Mouse (Mus musculus): ENCODE measurements around the gene Shoc2.

The Shoc2 gene

DNA sequence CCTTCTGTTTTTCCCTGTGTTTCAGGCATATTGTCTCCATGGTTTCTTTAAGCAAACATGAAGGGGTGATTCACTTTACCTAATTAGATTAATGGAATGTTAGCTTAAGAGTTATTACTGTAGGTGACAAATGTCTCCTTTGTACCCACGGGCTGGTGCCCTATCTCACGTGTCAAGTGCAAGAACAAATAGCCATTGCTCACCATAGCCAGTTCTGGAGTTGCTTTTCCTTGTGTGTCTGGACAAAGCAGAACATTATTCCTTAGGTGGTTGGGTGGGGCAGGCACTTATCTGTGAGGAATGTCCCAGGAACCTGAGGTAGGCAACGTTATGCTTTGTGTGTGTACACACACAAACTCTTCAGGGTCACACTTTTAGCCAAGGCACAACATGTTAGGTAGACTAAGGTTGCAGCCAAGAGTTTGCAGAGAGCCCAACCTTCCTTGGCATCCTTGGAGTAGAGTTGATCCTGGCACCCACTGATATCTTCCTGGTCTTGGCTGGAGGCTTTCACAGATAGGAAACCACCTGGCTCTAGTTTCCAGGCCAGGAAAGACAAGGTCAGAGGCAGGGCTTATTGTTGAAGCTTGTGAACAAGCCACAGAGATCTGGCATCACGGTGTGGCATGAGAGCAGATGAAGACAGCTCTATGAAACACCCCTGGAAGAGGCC, 96.4 kb downstream of the Shoc2 start:
- DNase-seq, result peak in 1 of 2 experiments; percentile 19

DNA sequence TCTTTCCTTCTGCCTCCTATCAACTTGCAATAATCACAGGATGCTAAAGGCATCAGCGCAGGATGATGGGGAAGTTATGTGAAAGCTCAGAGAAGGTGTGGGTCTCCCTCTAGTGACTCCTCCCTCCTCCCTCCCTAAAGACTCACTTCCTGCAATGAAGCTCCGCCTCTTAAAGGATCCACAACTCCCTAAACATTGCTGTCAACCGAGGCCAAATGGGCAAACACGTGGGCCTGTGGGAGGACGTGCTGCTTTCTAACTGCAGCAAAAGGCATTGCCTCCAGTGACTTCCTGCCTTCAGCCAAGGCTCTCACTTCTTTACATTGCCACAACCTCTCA, 96.9 kb downstream of the Shoc2 start:
- no peak for DNase-seq

DNA sequence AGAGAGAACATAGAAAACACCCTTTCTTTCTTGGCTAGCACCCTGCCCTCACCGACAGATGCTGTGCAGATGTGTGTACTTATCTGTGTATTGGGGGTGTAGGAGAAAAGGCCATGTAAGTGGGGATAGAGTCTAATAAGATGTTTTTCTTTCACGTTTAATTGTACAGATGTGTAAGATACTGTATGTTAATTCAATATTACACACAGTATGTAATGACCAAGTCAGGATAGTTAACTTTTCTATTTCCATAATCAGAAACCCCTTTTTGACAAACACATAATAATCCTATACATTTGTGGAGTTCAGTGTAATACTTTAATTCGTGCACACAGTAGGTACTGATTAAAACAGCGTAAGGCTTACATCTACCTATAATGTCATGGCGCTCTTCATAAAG, 99.7 kb downstream of the Shoc2 start, which contains the start of gene Adra2a:
TSS of gene Adra2a (plus strand) at position 301 of the 400 bp plus-strand sequence.
- no peak for DNase-seq

DNA sequence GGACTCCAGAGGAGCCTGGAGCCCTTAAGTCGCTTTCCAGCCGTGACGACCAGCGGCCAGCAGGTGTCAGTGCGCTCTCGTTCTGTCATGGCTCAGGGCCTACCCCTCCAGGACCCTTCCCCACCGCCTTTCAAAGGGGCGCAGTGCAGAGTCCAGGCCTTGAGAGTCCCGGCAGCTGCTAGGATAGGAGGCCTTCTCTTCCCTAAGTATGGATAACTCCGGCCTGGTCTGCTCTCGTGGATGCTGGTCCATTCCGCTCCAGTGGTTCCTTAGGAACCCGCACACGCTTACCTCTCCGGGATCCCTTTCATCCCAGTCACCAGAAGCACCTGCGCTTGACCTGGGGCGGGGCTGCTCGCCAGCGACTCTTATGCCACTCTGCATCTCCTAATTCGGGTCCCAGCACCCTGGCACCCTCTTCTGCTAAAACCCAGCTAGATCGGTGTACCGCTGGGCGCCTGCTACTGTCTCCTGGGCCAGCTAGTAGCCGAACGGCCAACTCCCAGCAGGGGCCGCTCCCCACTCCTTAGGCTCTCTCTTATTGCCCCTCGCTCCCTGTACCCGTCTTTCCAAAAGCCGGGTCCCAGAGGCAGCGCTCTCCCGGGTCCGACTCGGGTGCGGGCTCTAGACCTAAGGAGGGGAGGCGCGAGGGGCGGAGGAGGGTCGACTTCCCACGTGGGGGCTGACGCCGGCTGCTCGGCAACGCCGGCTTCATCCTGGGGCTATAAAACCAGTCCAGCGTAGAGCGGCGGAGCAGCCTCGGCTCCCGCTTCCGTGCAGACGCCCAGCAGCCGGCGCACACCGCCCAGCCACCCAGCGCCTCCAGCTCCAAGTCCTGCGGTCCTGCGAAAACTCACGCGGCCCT, 100.6 kb downstream of the Shoc2 start:
- DNase-seq, result peak; percentile 62 to 65

GRCm38 (mm10) chr19:54045412-54045811, 101.3 kb downstream of the Shoc2 start:
- no peak for DNase-seq

DNA sequence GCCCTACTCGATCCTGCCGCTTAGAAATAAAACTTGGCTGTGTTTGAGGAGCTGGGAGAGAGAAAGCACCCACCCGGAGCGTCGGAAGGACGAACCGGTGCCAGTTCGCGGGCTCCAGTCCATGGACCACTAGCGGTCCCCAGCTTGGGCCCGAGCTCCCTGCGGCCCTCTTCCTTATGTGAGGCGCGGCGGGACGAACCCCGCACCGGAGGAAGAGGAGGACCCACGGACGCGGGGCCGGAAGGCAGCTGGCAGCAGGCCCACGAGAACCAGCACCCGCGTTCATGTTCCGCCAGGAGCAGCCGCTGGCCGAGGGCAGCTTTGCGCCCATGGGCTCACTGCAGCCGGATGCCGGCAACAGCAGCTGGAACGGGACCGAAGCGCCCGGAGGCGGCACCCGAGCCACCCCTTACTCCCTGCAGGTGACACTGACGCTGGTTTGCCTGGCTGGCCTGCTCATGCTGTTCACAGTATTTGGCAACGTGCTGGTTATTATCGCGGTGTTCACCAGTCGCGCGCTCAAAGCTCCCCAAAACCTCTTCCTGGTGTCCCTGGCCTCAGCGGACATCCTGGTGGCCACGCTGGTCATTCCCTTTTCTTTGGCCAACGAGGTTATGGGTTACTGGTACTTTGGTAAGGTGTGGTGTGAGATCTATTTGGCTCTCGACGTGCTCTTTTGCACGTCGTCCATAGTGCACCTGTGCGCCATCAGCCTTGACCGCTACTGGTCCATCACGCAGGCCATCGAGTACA, 102.0 kb downstream of the Shoc2 start:
- DNase-seq, result peak in 1 of 2 experiments; percentile 10

DNA sequence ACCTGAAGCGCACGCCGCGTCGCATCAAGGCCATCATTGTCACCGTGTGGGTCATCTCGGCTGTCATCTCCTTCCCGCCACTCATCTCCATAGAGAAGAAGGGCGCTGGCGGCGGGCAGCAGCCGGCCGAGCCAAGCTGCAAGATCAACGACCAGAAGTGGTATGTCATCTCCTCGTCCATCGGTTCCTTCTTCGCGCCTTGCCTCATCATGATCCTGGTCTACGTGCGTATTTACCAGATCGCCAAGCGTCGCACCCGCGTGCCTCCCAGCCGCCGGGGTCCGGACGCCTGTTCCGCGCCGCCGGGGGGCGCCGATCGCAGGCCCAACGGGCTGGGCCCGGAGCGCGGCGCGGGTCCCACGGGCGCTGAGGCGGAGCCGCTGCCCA, 102.6 kb downstream of the Shoc2 start:
- DNase-seq, result no peak

GRCm38 (mm10) chr19:54047386-54048050, 103.4 kb downstream of the Shoc2 start:
- DNase-seq, result no peak

DNA sequence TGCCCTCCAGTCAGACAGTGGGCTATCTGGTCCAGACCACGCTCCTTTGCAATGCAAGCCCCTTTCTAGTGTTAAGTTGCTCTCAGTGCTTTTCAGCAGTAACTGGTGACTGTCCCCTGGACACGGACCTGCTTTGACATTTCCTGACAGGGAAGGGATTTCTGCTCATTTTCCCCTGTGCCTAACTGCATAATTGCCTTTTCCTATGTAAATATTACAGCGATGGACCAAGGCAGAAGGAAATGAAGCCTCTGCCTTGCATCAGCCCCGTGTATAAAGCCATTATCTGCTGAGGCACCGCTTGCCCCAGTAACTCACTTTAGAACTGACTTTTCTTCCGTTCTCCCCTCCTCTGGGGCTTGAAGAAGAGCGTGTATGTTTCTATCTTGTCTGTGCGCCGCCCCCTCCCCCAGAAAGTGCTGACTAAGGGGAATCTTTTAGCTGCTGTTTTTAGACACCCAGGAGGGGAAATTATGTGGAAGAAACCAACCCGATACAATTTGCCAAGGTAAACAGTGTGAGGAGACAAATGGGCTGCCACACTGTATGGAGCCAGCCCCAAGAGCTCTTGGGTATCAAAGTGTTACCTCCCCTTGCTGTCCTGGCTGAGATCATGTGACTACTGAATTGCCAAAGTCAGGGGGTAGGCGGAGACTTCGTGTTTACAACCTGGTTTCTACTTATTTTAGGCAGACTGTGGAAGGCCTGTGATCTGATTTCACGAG, 104.2 kb downstream of the Shoc2 start:
- DNase-seq, result no peak

- no peak for DNase-seq
Measured at GRCm38 (mm10) chr19:54051651-54052050, 107.5 kb downstream of the Shoc2 start.

- no peak for DNase-seq
Measured at GRCm38 (mm10) chr19:54055845-54056244, 111.7 kb downstream of the Shoc2 start.

GRCm38 (mm10) chr19:54068447-54068846, 124.3 kb downstream of the Shoc2 start:
- DNase-seq, result no peak

- no peak for DNase-seq
Measured at GRCm38 (mm10) chr19:54070521-54070920, 126.4 kb downstream of the Shoc2 start.

DNA sequence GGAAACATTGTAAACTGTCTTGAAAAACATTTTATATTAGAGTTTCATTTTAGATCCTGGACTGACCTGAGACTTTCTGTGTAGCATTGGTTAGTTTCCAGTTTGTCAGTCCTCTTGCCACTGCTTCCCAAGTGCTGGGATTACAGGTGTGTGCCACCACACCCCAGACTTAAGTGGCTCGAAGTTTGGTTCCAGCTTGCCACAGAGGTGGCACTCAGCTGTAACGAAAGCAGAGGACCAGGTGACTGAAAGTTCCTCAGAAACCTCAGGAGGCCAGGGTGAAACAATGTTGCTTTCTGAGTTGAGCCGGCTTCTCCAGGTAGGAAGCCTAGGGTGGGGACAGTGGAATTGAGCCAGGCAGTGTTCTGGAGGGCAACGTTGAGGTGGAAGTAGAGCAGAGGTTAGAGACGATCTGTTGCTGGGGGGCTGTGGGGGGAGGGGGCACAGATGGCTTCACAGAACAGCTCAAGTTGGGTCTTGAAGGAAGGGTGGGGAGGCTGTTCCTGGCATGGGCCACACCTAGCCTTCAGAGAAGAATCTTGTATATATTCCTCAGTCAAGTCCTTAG, 128.2 kb downstream of the Shoc2 start:
- DNase-seq, result no peak

DNA sequence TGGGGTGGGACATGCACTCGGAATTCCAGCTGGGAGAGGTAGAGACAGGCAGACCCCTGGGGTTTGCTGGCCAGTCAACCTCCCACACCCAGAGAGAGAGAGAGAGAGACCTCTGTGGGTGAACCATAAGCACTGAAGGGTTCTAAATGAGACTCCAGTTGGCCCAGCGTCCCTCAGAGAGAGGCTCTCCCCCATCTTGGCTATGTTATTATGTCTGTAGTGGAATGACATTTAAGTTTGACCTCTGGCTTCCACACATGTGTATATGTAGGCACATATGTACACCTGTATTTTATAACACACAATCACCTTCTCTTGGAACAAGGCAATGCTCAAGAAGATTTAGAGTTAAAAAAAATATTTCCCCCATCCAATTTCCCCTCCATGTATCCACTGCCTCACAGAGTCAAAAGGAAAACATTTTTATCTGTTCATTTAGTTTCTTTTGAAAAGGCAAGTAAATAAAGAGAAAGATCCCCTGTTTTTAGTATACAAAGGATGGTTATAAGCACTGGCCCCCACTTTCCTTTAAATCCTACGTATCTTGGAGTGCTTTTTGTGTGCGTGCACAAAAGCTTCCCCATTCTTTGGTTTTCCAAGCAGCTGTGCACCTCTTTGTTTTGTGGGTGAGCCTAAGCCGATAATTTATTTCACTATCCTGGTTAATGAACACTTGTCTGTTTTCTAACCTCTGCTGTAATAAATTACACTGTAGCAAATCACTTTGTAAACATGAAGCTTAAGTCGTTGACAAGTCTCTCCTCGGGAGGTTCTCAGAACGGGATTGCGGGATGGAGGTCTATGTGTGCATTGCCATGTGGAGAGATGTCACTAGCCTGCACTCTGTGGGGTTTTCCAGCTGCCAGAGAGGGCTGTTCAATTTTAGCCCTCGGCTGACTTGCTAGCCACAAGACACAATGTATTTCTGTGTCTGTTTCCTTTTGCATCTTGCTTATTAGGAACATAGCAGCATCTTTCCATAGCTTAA, 132.6 kb downstream of the Shoc2 start:
- no peak for DNase-seq

GRCm38 (mm10) chr19:54081303-54081702, 137.2 kb downstream of the Shoc2 start:
- no peak for DNase-seq

DNA sequence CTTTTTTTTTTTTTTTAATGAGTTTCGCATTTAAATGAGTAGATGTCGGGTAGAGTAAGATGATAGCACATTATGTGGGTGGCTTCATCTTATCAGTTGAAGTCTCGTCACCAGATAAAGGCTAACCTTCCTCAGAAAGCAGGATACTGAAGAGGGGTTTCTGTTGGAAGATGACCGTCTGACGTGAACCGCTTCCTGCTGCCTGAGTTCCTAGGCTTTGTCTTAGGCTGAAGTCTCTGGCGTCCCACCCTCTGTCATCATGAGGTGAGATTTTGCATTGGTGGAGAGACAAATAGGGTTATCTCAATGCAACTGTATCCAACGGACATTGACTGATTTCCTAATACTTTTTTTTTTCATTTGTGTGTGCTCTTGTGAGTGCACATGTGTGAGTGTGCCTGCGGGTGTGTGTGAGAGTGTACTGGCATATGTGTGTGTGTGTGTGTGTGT, 137.6 kb downstream of the Shoc2 start:
- no peak for DNase-seq
